Mouse (Mus musculus): ENCODE data around the gene Isg20l2. TPM values are rescaled to one million over a fixed set of nuclear protein-coding genes. Genes with fewer than 3 reads are reported as not detected.

The Isg20l2 gene
- polyA plus RNA-seq, 1 experiment from 2014 or later = 20.2 TPM

GRCm38 (mm10) chr3:87924996-87925395, 5.1 kb upstream of the Isg20l2 start:
- Histone ChIP-seq H3K27me3 (ENCODE audit: control insufficient read depth, insufficient read depth, low read length) (no peaks in the 10 kb centered on the region), H3K27ac (replicated peaks) (no peak overlapping the region), H3K36me3 (ENCODE audit: control insufficient read depth, insufficient read depth, low read length) (peaks cover 14% of the 10 kb centered on the region), H3K4me2 (replicated peaks; ENCODE audit: low read depth) (no peak overlapping the region), H3K9ac (ENCODE audit: low read length) (no peak overlapping the region), H3K9me3 (ENCODE audit: control insufficient read depth, low read length) (no peaks in the 10 kb centered on the region), H3K4me3 (ENCODE audit: low read depth, low read length) (no peak overlapping the region), H3K4me1 (replicated peaks; ENCODE audit: control insufficient read depth, insufficient read depth) (no peaks in the 10 kb centered on the region; the same call in 1 of the 2 replicates)
- ATAC-seq (ENCODE audit: low FRiP score, low TSS enrichment) (no peak), DNase-seq (ENCODE audit: low spot score) (no peak)
- TF ChIP-seq CTCF (IDR thresholded peaks at IDR 0.05; ENCODE audit: low read depth) (no peak), EP300 (optimal IDR thresholded peaks at IDR 0.05) (no peak)
- 88% methylated on average over 7 of the region's 7 CpGs for WGBS

- H3K4me3 ChIP-seq (ENCODE audit: low read depth, low read length) = no peak overlapping the region
- DNase-seq (ENCODE audit: low spot score) (no peak), ATAC-seq (ENCODE audit: low FRiP score, low TSS enrichment) (no peak)
- H3K9ac ChIP-seq (ENCODE audit: low read length) = no peak overlapping the region
- TF ChIP-seq EP300 (optimal IDR thresholded peaks at IDR 0.05) (no peak), CTCF (IDR thresholded peaks at IDR 0.05; ENCODE audit: low read depth) (no peak)
- WGBS = 93% methylated on average over 5 of the region's 5 CpGs
- no peaks in the 10 kb centered on the region for H3K27me3 ChIP-seq (ENCODE audit: control insufficient read depth, insufficient read depth, low read length)
- no peak overlapping the region for H3K27ac ChIP-seq (replicated peaks)
- no peak overlapping the region for H3K4me2 ChIP-seq (replicated peaks; ENCODE audit: low read depth)
- H3K4me1 ChIP-seq (replicated peaks; ENCODE audit: control insufficient read depth, insufficient read depth) = no peaks in the 10 kb centered on the region; the same call in 1 of the 2 replicates
- no peaks in the 10 kb centered on the region for H3K9me3 ChIP-seq (ENCODE audit: control insufficient read depth, low read length)
- peaks cover 12% of the 10 kb centered on the region for H3K36me3 ChIP-seq (ENCODE audit: control insufficient read depth, insufficient read depth, low read length)
Measured at GRCm38 (mm10) chr3:87927452-87927851, 2.7 kb upstream of the Isg20l2 start.

- Histone ChIP-seq H3K27ac (replicated peaks) (peak overlapping the region; percentile 95), H3K4me1 (replicated peaks; ENCODE audit: control insufficient read depth, insufficient read depth) (no peaks in the 10 kb centered on the region; the same call in 1 of the 2 replicates), H3K9me3 (ENCODE audit: control insufficient read depth, low read length) (no peaks in the 10 kb centered on the region), H3K27me3 (ENCODE audit: control insufficient read depth, insufficient read depth, low read length) (no peaks in the 10 kb centered on the region), H3K9ac (ENCODE audit: low read length) (peak overlapping the region; percentile 91), H3K4me2 (replicated peaks; ENCODE audit: low read depth) (peak overlapping the region; percentile 80), H3K4me3 (ENCODE audit: low read depth, low read length) (peak overlapping the region; percentile 96), H3K36me3 (ENCODE audit: control insufficient read depth, insufficient read depth, low read length) (peaks cover 14% of the 10 kb centered on the region)
- peak; percentile 52 for ATAC-seq (ENCODE audit: low FRiP score, low TSS enrichment)
- no peak for DNase-seq (ENCODE audit: low spot score)
- TF ChIP-seq EP300 (optimal IDR thresholded peaks at IDR 0.05) (no peak), CTCF (IDR thresholded peaks at IDR 0.05; ENCODE audit: low read depth) (no peak)
- WGBS = 3% methylated on average over 26 of the region's 26 CpGs
Measured at GRCm38 (mm10) chr3:87929341-87930077, 605 bp upstream of the Isg20l2 start.

- ATAC-seq (ENCODE audit: low FRiP score, low TSS enrichment) = no peak
- TF ChIP-seq EP300 (optimal IDR thresholded peaks at IDR 0.05) (no peak), CTCF (IDR thresholded peaks at IDR 0.05; ENCODE audit: low read depth) (no peak)
- Histone ChIP-seq H3K36me3 (ENCODE audit: control insufficient read depth, insufficient read depth, low read length) (peaks cover 8% of the 10 kb centered on the region), H3K4me1 (replicated peaks; ENCODE audit: control insufficient read depth, insufficient read depth) (no peaks in the 10 kb centered on the region; the same call in 1 of the 2 replicates), H3K4me2 (replicated peaks; ENCODE audit: low read depth) (no peak overlapping the region), H3K9me3 (ENCODE audit: control insufficient read depth, low read length) (no peaks in the 10 kb centered on the region), H3K27me3 (ENCODE audit: control insufficient read depth, insufficient read depth, low read length) (no peaks in the 10 kb centered on the region), H3K4me3 (ENCODE audit: low read depth, low read length) (no peak overlapping the region), H3K27ac (replicated peaks) (no peak overlapping the region), H3K9ac (ENCODE audit: low read length) (no peak overlapping the region)
- no peak for DNase-seq (ENCODE audit: low spot score)
- WGBS = 81% methylated on average over 5 of the region's 5 CpGs
Measured at GRCm38 (mm10) chr3:87934026-87934425, 3.9 kb downstream of the Isg20l2 start.

GRCm38 (mm10) chr3:87934501-87934900, 4.4 kb downstream of the Isg20l2 start:
- ATAC-seq (ENCODE audit: low FRiP score, low TSS enrichment) (no peak), DNase-seq (ENCODE audit: low spot score) (no peak)
- H3K27ac ChIP-seq (replicated peaks) = no peak overlapping the region
- H3K36me3 ChIP-seq (ENCODE audit: control insufficient read depth, insufficient read depth, low read length) = peaks cover 8% of the 10 kb centered on the region
- H3K4me3 ChIP-seq (ENCODE audit: low read depth, low read length) = no peak overlapping the region
- no peak overlapping the region for H3K9ac ChIP-seq (ENCODE audit: low read length)
- H3K27me3 ChIP-seq (ENCODE audit: control insufficient read depth, insufficient read depth, low read length) = no peaks in the 10 kb centered on the region
- H3K4me2 ChIP-seq (replicated peaks; ENCODE audit: low read depth) = no peak overlapping the region
- no peaks in the 10 kb centered on the region for H3K9me3 ChIP-seq (ENCODE audit: control insufficient read depth, low read length)
- no peaks in the 10 kb centered on the region for H3K4me1 ChIP-seq (replicated peaks; ENCODE audit: control insufficient read depth, insufficient read depth)
- TF ChIP-seq CTCF (IDR thresholded peaks at IDR 0.05; ENCODE audit: low read depth) (0 out of 2 replicates have a peak, but pooled peaks have one; percentile 10), EP300 (optimal IDR thresholded peaks at IDR 0.05) (no peak)
- WGBS = 69% methylated on average over 4 of the region's 4 CpGs

- no peak overlapping the region for H3K4me3 ChIP-seq (ENCODE audit: low read depth, low read length)
- no peaks in the 10 kb centered on the region for H3K27me3 ChIP-seq (ENCODE audit: control insufficient read depth, insufficient read depth, low read length)
- no peak for TF ChIP-seq CTCF (IDR thresholded peaks at IDR 0.05; ENCODE audit: low read depth)
- TF ChIP-seq EP300 (optimal IDR thresholded peaks at IDR 0.05) = no peak
- H3K9me3 ChIP-seq (ENCODE audit: control insufficient read depth, low read length) = no peaks in the 10 kb centered on the region
- H3K4me2 ChIP-seq (replicated peaks; ENCODE audit: low read depth) = no peak overlapping the region
- no peak overlapping the region for H3K27ac ChIP-seq (replicated peaks)
- DNase-seq (ENCODE audit: low spot score) = no peak
- 78% methylated on average over 4 of the region's 4 CpGs for WGBS
- no peak for ATAC-seq (ENCODE audit: low FRiP score, low TSS enrichment)
- H3K9ac ChIP-seq (ENCODE audit: low read length) = no peak overlapping the region
- no peaks in the 10 kb centered on the region for H3K4me1 ChIP-seq (replicated peaks; ENCODE audit: control insufficient read depth, insufficient read depth)
- peaks cover 8% of the 10 kb centered on the region for H3K36me3 ChIP-seq (ENCODE audit: control insufficient read depth, insufficient read depth, low read length)
Measured at GRCm38 (mm10) chr3:87935201-87935600, 5.1 kb downstream of the Isg20l2 start.

Measured in stomach, postnatal 0 days (tissue).